Mouse (Mus musculus) cerebellum, postnatal 36 days (tissue): ENCODE data around the gene Pum2.
A peak's percentile ranks its signal among the peaks of the same experiment; 100 is the strongest.
"Not testable (repeated sequence)": the region's sequence is repeated elsewhere in the genome, so short reads cannot be mapped to it uniquely, and the experiment has no call there.

ENCODE experiments used
- DNase-seq, 2 experiments: peaks; one replicate each; pipeline ENCODE4 v3.0.0; 2021 to 2022; ENCODE audit warnings: mixed read lengths in 2 of 2

Pum2 gene

DNA sequence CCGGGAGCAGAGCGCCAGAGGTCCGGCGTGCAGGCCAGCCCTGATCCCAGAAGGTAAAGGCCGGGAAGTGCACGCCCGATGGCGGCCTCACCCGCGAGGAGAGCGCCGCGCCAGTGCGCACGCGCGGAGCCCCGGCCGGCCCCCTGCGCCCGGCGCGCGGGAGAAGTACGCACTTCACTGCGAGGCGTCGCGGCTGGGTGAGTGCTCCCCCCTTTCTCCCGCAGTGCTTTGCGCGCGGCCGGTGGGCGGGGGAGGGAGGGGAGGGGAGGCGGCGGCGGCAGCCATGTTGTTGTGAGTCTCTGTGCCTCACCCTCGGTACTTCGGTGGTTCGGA lies at the start of gene Pum2:
Gene Pum2 (plus strand): TSS at position 161 of the 333 bp plus-strand sequence.
- peak; percentile 89 to 95 for DNase-seq

DNA sequence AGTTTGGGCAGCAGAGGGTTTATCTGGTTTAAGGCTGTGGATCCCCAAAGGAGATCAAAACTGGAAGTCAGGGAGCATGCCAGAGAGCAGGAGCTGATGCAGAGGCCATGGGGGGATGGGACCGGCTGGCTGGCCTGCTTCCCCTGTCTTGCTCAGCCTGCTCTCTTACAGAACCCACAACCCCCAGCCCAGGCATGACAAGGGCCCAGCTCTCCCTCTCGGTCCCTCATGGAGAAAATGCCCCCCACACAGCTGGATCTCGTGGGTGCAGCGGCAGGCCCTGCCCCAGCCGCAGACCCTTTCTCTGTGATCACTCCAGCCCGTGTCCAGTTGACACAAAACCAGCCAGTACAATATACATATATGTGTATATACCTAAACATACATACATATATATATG lies 44.4 kb upstream of the Pum2 start:
- no peak for DNase-seq

DNA sequence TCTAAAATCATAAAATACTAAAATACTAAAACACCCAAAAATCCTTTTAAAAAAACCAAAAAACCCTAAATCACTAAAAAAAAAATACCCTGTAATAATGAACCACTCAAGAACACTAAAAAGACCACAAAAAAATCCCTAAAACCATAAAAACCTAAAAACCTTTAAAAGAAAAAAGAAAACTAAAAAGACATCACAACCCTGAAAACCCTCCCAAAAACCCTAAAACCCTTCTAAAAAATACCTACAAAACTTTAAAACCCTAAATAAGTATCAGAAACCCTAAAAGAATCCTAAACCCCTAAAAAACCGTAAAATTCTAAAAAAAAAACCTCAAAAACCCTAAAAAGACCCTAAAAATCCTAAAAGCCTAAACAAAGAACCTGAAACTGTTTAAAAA lies 42.2 kb upstream of the Pum2 start:
- no peak for DNase-seq

DNA sequence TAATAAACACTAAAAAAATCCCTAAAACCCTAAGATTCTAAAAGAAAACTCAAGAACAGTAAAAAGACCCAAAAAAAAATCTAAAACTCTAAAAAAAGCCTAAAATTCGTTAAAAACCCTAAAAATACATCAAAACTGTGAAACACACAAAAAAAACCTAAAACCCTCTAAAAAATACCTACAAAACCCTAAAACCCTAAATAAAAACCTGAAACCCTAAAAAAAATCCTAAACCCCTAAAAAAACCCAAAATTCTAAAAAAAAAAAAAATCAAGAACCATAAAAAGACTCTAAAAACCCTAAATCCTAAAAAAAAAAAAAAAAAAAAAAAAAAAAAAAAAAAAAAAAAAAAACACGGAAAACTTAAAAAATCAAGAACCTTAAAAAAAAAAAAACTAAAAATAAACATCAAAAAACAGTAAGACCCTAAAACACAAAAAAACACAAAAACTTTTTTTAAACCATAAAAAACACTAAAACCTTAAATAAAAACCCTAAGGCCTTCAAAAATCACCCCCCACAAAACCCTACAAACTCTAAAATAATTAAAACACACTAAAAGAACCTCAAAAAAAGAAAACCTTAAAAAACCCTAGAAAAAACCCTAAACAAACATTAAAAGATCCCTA lies 41.1 kb upstream of the Pum2 start:
- no peak for DNase-seq

DNA sequence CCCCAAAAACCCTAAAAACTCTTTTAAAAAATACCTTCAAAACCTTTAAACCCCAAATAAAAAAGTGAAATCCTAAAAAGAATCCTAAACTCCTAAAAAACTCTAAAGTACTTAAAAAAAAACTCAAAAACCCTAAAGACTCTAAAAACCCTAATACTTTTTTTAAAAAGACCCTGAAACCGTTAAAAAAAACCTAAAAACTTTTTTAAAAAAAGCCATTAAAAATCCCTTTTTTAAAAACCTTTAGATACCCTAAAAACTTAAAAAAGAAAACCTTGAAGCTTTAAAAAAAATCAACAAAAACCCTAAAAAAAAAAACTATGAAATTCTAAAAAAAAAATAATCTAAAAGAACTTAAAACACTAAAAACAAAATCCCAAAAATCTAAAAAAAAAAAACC lies 39.6 kb upstream of the Pum2 start:
- DNase-seq, result no peak

DNA sequence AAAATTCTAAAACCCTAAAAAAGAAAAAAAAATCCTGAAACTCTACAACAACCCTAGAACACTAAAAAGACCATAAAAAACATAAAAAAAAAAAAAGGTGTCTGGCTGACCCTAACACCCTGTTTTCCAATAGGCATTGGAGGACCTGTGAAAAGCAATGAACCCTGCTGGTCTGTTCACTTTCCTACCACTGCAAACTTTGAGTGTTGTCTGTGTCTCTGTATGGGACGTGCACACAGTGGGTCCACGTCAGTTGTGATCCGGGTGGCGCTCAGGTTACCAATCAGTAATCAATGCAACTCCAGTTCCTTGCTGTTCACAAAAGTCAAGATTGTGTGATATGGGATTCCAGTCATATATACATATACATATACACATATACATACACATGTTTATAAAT lies 38.4 kb upstream of the Pum2 start:
- no peak for DNase-seq

DNA sequence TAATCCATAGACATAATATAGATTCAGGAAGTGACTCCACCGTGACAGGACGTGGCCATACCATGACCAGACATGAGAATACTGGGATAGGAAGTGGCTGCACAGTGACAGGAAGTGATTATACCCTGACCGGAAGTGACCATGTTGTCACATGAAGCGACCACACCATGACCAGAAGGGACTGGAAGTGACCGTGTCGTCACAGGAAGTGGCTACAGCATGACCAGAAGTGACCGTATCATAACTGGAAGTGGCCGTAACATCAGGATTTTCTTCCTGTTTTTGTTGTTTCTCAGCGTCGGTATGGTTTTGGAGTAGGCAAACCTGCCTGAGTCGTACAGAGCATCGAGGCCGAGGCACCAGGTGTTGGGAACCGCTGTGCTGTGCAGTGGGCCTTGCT lies 37.0 kb upstream of the Pum2 start:
- no peak for DNase-seq

DNA sequence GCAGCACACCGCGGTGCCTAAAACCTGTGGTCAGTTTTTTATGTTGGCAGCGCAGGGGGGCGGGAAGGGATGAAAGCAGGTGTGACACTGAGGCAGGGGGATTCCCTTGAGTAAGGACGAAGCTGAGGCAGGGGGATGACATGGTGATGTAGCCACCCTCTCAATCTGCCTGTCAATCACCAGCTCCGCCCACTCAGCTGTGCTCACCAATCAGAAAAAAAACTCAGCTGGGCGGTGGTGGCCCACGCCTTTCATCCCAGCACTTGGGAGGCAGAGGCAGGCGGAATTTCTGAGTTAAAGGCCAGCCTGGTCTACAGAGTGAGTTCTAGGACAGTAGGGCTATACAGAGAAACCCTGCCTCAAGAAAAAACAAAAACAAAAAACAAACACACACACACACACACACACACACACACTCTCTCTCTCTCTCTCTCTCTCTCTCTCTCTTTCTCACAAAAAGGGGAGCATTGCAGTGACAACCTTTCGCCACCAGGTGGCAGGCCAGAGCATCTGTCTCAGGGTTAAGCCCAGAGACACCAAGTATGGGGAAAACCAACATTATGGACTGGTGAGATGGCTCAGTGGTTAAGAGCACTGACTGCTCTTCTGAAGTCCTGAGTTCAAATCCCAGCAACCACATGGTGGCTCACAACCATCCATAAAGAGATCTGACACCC lies 35.4 kb upstream of the Pum2 start:
- DNase-seq, result peak; percentile 75 to 78

DNA sequence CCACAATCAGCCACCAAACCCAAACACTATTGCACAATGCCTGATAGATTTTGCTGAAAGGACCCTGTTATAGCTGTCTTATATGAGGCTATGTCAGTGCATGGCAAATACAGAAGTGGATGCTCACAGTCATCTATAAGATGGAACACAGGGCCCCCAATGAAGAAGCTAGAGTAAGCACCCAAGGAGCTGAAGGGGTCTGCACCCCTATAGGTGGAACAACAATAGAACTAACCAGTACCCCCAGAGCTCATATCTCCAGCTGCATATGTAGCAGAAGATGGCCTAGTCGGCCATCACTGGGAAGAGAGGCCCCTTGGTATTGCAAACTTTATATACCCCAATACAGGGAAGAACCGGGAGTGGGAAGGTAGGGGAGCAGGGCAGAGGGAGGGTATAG lies 33.7 kb upstream of the Pum2 start:
- DNase-seq, result peak in 1 of 2 experiments; percentile 9

DNA sequence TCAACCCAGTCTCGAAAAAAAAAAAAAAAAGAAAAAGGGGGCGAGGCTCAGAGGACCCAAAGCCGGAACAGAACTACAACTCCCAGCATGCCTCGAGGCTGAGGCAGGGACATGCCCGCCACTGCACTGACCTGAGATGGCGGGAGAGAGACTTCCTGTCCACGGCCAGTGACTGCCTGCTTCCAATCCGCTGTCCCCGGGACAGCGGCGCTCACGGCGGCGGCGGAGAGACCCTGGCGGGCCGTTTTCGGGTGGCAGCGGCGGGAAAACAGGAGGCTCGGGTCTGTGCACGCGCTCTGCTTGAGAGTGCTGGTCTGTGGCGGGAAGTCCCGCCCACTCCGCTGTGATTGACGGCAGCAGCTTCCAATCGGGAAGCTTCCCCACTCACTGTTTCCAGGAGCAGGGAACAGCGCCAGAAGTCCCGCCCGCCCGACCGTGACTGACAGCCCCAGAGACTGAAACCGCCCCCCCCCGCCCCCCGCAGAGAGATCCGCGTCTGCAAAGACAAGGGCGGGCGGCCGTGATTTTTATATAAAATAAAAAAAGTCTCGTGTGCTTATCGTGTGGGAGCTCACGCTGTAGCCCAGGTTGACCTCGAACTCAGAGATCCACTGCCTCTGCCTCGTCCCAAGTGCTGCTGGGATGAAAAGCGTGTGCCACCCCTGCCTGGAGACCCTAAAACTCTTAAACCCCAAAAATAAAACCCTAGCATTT lies 33.1 kb upstream of the Pum2 start:
- peak; percentile 100 for DNase-seq

DNA sequence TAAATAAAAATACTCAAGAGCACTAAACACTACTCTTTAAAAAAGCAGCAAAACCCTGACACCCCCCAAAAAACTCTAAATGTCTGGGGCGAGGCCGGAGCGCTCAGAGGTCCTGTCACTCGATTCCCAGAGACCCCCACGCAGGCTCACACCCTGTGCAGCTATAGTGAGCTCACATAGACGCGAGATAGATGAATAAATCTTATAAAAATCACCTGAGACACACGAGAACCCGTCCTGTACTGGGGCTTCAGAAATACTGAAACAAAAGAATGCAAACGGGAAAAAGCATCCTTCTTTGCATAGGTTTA lies 32.6 kb upstream of the Pum2 start:
- DNase-seq, result no peak

DNA sequence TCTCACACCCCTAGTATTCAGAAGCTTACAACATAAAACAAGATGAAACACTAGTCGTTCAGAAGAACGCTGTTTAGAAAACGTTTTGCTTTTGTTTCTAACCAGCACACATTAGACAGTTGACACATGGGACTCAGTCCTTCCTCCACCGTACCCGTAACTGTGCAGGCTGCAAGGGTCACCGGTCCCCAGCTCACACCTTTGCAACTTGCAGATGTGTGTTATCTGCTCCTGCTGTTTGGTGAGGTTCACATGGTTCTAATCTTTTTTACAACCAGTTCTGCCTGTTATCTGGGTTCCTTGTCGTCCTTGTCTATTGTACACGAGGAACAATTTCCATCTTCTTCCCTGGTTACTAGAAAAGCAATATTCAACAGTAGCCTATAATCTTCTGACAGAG lies 25.7 kb upstream of the Pum2 start:
- DNase-seq, result not testable (repeated sequence)

DNA sequence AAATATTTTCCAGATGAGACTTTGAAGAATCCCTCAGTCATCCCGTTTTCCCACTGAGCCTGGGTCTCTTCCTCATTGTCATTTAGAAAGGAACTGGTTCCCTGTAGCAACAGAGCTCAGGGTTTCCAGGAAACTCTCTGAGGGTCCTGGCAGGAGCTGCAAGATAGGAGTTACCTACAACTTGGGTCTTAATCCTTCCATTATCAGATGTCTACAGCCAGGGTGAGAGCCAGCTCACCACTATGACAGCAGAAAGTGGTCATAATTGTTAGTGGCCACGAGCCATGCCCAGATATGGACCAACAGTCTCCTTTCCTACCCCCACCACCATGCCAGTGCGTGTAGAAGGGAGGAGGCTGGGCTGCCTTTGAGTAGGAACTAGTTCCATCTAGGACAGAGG lies 23.9 kb upstream of the Pum2 start:
- DNase-seq, result not testable (repeated sequence)

DNA sequence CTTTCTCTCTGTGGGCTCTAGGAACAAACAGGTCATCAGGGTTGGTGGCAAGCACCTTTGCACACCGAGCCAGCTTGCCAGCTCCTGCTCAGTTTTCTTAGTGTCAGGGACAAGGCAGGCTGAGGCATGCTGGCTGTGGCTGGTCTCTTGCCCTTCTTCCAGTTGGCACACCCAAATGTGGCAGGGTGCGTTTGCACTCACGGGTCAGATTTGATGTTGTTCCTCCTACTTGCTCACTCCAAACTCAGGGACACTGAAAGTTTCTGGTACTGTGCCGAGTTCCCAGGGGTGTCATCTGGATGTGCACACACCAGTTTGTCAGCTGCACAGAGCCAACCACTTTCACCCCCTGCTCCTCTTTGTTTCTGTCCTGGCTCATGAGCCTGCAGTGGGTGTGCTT lies 17.3 kb upstream of the Pum2 start:
- no peak for DNase-seq

DNA sequence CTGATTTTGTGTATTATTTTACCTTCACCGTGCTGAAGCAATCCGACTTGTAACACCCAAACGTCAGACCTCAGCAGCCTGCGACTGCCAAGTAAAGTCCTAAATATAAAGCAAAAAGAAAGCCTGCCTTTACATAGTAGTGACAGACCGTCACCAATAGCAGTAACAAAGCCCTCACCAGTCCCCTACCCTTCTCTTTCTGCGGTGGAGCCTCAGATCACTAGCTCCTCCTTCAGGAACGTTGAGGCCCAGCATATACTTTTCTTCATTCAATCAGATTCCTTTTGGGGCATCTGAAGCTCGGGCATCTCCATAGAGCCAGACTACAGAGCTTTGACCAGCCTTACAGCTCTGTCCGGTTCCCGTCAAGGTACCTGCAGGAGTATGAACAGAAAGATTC lies 16.8 kb upstream of the Pum2 start:
- DNase-seq, result no peak

DNA sequence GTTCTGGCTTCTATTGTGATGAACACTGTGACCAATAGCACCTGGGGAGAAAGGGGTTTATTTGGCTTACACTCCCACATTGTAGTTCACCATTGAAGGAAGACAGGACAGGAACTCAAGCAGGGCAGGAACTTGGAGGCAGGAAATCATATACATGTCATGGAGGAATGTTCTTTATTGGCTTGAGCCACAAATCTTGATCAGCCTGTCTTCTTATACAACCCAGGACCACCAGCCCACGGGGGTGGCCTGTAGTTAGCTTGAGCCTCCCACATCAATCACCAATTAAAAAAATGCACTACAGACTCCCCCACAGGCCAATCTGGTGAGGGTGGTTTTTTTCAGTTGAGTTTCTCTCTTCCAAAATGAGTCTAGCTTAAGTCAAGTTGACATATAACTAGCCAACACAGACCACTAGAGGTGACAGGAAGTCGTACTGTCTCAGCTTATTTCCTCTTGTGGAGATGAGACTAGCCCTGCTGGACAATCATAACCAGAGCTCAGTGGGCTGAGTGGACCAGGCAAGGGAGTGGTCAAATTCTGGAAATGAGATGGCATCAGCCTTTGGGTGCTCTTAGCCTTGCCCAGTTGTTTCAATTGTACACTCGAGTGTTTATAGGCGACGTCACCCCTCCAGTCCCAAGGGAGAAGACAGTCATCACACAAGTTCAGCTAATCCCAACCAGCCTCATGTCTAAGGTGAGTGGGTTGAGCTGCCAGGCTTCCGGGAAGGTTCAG lies 16.1 kb upstream of the Pum2 start:
- DNase-seq, result no peak

DNA sequence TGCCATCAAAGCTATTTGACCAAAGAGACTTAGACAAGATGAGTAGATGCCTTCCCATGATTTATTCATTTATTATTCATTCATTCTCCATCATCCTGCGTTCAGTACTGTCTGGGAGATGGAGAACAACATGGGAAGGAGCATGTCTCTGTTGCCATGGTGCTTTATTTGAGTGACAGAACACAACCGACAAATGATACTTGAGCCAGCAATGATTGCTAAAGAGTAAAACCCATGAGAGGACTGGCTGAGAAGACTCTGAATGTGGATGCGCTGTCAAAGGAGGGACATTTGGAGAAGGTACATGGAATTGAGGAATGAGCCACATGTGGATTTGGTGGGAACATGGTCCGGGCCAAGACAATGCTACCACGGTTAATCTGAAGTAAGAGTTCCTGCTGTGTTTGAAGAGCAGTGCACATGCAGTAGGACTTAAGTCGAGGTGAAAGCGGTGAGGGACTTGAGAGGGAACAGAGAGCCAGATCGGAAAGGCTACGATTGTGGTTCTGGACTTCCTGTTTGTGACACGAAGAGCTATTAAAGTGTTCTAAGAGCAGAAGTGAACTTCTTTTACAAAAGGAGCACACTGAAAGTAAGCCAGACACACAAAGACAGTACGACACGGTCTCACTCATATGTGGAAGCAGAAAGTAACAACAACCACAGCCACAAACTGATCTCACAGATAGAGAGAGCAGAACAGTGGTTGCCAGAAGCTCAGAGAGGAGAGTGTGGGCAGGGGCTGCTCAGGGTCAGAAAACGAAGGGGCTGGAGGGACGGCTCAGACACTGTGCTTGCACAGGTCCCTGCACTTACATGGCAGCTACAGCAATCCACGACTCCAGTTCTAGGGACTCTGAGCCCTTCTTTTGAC lies 14.3 kb upstream of the Pum2 start:
- DNase-seq, result no peak

DNA sequence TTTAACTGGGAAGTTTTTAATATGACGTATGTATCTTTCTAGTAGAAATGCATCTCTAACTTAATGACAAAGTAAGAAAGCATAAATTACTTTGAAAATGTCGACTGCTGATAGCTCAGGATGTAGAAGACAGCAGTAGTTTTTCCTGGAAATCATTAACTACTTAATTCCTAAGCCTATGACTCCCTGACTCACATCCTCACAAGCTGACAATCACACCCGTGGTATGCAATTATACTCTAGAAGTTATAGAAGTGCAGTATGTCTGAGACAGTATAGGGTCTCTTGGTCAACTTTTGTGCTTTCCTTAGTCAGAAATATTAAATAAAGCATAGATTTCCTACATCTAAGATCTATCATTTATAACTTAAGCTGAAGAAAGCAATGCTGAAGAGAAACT lies 12.2 kb upstream of the Pum2 start:
- DNase-seq, result no peak

DNA sequence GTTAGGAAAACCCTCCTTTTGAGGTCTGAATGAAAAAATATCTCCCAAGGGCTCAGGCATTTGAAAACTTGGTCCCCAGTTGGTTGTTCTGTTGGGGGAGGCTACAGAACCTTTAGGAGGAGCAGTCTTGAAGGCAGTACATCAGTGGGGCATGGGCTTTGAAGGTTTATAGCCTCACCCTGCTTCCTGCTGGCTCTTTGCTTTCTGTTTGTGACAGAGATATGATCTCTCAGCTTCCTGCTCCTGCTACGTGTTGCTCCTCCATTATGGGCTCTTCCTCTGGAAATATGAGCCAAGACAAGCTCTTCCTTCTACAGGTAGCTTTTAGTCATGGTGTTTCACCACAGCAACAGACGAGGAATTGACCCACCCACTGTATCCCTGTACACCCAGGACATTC lies 11.8 kb upstream of the Pum2 start:
- no peak for DNase-seq

DNA sequence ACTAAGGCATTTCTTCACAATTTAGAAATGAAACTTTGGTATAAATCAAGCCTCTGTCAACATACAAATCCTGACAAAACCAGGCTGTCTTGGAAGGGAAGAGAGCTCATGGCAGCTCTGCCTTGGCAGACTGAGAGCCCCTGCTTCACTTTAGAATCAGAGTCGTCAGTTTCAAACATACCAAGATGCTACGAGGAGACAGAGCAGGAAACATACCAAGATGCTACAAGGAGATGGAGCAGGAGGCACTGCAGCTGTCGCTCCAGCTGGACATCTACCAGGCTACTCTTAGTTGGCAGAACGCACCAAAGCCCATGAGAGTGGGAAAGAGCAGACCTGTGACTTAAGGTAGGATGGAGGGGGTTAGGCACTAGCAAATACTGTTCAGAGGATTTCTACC lies 11.2 kb upstream of the Pum2 start:
- DNase-seq, result no peak

DNA sequence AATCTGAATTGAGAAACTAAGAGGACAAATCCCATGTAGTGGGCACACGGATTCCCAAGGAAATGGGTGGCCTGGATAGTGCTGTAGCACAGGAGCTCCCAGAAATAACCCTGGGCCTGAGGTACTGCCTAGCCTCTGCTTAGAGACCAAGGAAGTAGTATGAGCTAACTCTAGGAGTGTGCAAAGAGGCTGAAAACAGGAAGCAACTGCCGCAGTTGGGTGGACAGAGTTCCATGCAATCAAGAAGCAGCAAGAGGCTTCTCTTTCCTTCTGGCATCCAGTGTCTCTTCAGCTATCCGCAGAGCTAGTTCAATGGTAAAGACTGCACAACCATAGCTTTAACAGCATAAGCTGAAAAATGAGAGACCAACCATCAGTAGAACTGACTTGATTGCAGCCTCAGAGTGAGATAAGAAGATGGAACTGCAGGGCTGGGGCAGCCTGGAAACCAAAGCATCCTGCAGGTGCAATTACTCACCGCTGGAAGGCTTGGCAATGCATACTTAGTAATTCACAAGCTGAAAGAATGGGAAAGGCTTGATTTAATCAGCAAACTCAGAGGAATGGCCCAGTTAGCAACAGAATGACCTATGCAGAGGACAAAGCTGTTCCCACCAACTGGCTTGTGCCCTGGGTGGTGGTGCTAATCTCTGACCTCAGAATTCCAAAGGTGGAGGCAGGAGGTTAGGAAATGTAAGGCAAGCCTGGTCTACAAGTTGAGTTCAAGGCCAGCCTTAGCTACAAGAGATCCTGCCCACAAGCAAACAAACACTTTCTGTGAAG lies 6.3 kb upstream of the Pum2 start:
- DNase-seq, result no peak

DNA sequence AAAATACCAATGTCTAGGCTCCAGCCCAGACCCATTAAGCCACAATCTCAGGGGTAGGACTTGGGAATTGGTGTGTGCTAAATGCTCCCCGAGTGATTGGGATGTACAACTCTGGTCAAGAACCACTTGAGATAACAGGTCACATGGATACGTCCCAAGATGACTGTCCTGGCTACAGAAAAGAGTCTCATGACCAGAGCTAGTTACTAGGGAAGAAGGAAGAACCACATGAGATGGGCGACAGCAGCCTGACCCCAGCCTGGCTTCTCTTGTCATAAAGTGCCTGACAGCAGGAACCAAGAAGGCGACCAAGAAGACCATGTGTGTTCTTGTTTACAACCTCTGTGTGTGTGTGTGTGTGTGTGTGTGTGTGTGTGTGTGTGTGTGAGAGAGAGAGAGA lies 4.5 kb upstream of the Pum2 start:
- no peak for DNase-seq
